Mouse (Mus musculus): ENCODE measurements around the gene Vmn1r3.
"Not testable (repeated sequence)": the region's sequence is repeated elsewhere in the genome, so short reads cannot be mapped to it uniquely, and the experiment has no call there.

Gene Vmn1r3

GRCm38 (mm10) chr4:3185258-3185657, at the start of gene Vmn1r3:
Gene Vmn1r3, minus strand, starts transcription at chr4:3185358.
- not testable (repeated sequence) for DNase-seq (ENCODE audit: low read depth)

GRCm38 (mm10) chr4:3232053-3232452, 46.9 kb upstream of the Vmn1r3 start:
- DNase-seq (ENCODE audit: low read depth), result no peak

- no peak for DNase-seq (ENCODE audit: low read depth)
These were observed 45.9 kb upstream of the Vmn1r3 start for GRCm38 (mm10) chr4:3230908-3231684.

DNA sequence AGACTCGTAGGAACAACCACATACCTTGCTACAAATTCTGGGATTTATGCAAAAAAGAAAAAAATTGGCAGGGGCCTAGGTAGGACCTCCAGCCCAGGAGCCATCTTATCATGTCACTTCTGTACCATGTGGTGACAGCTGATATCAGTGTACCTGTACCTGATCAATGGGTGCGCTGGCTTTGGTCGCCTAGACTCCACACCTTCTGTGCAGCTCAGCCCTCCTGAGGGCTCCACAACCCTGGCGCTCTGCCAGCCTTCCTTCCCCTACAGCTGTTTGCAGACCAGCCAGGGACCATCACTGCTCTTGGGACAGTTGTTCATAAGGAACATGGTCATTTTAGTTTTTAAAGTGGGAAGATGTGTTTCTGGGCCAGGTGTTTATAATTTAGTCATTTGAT, 44.4 kb upstream of the Vmn1r3 start:
- DNase-seq (ENCODE audit: low read depth), result no peak

DNA sequence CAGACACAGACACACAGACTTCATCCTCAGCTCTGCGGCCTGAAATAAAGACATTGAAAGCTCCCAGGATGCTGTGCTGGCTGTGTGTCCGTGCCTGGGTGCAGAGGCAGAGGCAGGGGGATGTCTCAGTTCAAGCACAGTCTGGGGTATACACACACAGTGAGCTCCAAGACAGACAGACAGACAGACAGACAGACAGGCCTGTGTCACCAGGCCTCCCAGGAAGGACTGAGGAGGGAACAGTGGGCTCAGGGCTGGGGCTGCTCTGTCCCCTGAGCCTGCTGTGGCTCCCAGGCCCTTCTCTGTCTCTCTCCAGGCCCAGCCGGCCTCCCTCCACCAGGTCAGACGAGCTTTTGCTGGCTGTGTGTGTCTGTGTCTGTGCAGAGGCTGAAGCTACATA, 43.3 kb upstream of the Vmn1r3 start:
- DNase-seq (ENCODE audit: low read depth), result no peak

DNA sequence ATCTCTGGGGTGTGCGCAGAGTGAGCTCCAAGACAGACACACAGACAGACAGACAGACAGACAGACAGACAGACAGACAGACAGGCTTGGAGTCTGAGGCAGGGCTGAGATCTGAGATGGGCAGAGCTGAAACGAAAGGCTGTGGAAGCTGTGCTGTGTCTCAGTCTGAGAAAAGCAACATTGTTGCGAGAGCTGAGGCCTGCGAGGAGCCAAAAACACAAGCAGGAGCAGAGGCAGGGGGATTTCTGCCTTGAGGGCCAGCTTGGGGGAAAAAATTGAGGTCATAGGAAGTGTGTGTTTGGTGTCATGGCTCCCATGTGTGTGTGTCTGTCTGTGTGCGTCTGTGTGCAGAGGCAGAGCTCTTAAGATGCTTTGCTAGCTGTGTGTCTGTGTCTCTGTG, 42.6 kb upstream of the Vmn1r3 start:
- no peak for DNase-seq (ENCODE audit: low read depth)

DNA sequence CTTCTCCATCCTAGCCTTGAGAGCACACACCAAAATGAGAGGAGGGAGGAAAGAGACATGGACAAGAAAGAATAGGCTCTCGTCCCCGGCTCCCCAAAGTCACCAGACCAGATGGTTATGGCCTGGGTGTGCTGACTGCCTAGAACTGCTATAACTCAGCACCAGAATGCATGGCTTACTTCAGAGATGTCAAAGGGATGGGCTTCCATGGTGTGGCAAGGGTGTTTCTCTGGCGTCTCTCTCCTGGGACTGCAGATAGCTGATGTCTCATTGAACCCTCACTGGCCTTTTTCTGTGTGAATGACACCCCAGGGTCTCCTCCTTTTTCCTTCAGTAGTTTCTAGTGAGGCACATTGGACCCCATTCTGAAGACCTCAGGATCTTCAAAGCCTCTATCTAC, 41.3 kb upstream of the Vmn1r3 start:
- DNase-seq (ENCODE audit: low read depth), result no peak

DNA sequence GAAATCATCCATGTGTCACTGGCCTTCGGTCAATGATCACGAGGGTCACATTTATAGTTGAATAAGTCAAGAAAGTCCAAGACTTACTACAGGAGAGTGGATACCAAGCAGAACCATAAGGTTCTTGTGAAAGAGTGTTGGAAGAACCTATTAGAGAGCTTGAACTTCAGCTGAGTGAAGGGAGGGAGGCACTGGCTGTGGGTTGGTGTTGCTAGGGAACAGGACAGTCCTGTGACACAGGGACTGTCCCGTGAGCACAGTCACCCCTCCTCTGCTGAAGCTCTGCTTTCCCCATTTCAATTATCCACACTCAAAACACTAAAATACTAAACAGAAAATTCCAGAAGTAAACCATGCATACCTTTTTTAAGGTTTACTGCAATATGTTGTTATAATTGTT, 40.3 kb upstream of the Vmn1r3 start:
- not testable (repeated sequence) for DNase-seq (ENCODE audit: low read depth)

- DNase-seq (ENCODE audit: low read depth), result not testable (repeated sequence)
These were observed 39.7 kb upstream of the Vmn1r3 start for GRCm38 (mm10) chr4:3224848-3225247.

- not testable (repeated sequence) for DNase-seq (ENCODE audit: low read depth)
These were observed 38.5 kb upstream of the Vmn1r3 start for GRCm38 (mm10) chr4:3223483-3224209.

DNA sequence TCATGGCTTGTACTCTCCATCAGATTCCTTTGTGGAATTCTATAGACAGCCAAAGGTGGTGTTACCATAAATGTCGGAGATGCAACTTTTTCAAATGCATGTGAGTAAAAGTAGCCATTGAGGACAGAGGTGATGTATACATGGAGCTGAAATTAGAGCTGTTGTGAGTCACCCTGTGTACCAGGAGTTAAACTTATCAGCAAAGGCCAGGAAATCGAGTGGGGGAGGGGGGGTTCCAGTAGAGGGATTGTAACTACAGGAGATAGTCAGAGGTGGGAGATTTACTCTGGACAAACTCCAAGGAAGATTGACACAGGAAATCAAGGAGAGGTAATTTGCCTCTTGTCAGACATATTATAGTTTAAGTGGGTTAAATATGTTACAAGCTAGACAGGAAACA, 31.2 kb upstream of the Vmn1r3 start:
- DNase-seq (ENCODE audit: low read depth), result not testable (repeated sequence)

DNA sequence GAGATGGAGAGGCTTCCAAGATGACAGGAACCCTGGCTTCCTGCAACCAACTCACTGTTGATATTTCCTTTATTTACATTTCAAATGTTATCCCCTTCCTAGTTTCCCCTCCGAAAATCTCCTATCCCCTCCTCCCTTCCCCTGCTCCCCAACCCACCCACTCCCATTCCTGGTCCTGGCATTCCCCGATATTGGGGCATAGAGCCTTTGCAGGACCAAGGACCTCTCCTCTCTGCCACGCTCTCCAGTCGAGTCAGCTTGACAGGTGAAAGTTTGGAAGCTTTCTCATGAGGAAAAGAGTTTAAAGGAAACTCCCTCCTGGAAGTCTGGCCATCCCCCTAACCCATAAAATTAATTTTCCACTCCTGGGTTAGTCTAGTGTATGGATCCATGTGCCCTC, 28.2 kb upstream of the Vmn1r3 start:
- DNase-seq (ENCODE audit: low read depth), result not testable (repeated sequence)

- peak; percentile 37 for DNase-seq (ENCODE audit: low read depth)
These were observed 24.6 kb upstream of the Vmn1r3 start for GRCm38 (mm10) chr4:3209643-3210217.

GRCm38 (mm10) chr4:3176746-3177490, 8.2 kb downstream of the Vmn1r3 start:
- not testable (repeated sequence) for DNase-seq (ENCODE audit: low read depth)

DNA sequence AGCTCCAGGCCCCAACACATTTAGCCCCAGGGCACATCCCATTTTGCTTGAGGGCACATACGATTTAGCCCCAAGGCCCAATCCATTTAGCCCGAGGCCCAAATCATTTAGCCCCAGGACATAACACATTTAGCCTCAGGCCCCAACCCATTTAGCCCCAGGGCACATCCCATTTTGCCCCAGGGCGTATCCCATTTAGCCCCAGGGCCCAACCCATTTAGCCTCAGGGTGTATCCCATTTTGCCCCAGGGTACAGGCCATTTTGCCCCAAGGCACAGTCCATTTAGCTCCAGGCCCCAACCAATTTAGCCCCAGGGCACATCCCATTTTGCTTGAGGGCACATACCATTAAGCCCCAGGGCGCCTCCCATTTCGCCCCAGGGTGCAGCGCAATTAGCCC, 9.0 kb downstream of the Vmn1r3 start:
- not testable (repeated sequence) for DNase-seq (ENCODE audit: low read depth)

DNA sequence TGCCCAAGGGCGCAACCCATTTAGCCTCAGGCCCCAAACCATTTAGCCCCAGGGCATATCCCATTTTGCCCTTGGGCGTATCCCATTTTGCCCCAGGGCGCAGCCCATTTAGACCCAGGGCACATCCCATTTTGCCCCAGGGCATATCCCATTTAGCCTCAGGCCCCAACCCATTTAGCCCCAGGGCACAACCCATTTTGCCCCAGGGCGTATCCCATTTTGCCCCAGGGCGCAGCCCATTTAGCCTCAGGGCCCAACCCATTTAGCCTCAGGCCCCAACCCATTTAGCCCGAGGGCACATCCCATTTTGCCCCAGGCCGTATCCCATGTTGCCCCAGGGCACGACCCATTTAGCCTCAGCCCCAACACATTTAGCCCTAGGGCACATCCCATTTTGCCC, 9.4 kb downstream of the Vmn1r3 start:
- DNase-seq (ENCODE audit: low read depth), result not testable (repeated sequence)

DNA sequence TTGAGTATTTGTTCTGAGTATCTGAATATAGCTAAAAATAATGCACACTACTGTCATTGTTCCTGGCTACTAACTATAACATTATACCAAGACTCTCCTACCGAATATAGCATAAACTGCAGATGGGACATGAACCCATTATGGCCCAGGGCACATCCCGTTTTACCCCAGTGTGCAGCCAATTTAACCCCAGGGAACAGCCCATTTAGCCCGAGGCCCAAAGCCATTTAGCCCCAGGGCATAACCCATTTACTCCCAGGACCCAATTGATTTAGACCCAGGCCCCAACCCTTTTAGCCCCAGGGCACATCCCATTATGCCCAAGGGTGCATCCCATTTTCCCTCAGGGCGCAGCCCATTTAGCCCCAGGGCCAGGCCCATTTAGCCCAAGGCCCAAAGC, 10.6 kb downstream of the Vmn1r3 start:
- not testable (repeated sequence) for DNase-seq (ENCODE audit: low read depth)

DNA sequence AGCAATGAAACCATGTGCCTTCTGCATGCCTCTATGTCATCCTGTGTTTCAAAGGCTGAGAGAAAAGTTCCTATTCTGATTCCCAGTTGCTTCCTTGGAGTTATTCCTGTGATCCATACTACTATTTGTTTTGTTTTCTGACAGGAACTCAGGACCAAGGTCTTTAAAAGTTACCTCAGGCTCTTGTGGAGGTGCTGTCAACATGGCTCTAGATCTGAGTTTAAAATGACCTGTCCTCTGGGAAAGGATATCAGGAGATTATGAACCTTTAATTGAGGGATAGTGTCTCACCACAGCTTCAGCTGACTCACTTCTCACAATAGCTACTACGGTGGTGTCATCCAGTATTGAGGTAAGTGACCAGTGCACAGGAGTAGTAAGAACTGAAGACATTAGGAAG, 18.1 kb downstream of the Vmn1r3 start, which contains the start of gene Vmn1r2:
TSS of gene Vmn1r2 (plus strand) at position 301 of the 400 bp plus-strand sequence.
- DNase-seq (ENCODE audit: low read depth), result not testable (repeated sequence)

GRCm38 (mm10) chr4:3165046-3165445, 20.1 kb downstream of the Vmn1r3 start:
- peak; percentile 2 for DNase-seq (ENCODE audit: low read depth)

DNA sequence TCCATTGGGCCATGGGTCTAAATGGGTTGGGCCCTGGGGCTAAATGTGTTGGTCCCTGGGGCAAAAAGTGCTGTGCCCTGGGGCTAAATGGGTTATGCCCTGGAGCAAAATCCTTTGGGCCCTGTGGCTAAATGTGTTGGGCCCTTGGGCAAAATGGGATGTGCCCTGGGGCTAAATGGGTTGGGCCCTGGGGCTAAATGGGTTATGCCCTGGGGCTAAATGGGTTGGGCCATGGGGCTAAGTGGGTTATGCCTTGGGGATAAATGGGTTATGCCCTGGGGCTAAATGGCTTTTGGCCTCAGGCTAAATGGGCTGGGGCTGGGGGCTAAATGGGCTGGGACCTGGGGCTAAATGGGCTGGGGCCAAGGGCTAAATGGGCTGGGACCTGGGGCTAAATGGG, 20.7 kb downstream of the Vmn1r3 start:
- DNase-seq (ENCODE audit: low read depth), result not testable (repeated sequence)

GRCm38 (mm10) chr4:3153320-3153719, 31.8 kb downstream of the Vmn1r3 start:
- not testable (repeated sequence) for DNase-seq (ENCODE audit: low read depth)

- DNase-seq (ENCODE audit: low read depth), result not testable (repeated sequence)
These were observed 37.2 kb downstream of the Vmn1r3 start for GRCm38 (mm10) chr4:3147926-3148325.
